Mouse (Mus musculus) midbrain, embryonic 16.5 days (tissue): Measurements from ENCODE around the gene Col26a1. TPM values are rescaled to one million over a fixed set of nuclear protein-coding genes. Genes with fewer than 3 reads are reported as not detected.

Experiments
- ATAC-seq: fragments of 200-750 bp; cut with Nextera tagmentation; 2 replicates; pipeline ENCODE4 v1.8.0; 2017; ENCODE audit warnings: moderate TSS enrichment
- H3K27ac ChIP-seq: fragments of 300-500 bp; sonication (generic); 2 replicates; pipeline ENCODE4 v1.5.1; 2014; ENCODE audit warnings: mild to moderate bottlenecking, low read length, mixed read lengths
- H3K27me3 ChIP-seq: fragments of 300-500 bp; sonication (generic); 2 replicates; pipeline ENCODE4 v1.6.1; 2014; ENCODE audit warnings: low read depth, low read length, mixed read lengths; ENCODE audit not compliant: control insufficient read depth, insufficient read depth
- H3K36me3 ChIP-seq: fragments of 300-500 bp; sonication (generic); 2 replicates; pipeline ENCODE4 v1.6.1; 2014; ENCODE audit warnings: mild to moderate bottlenecking, low read length, moderate library complexity, mixed read lengths; ENCODE audit not compliant: control insufficient read depth, insufficient read depth
- H3K4me1 ChIP-seq: fragments of 300-500 bp; sonication (generic); 2 replicates; pipeline ENCODE4 v1.6.1; 2014; ENCODE audit warnings: mild to moderate bottlenecking, low read length, mixed read lengths; ENCODE audit not compliant: control insufficient read depth, insufficient read depth
- H3K4me2 ChIP-seq: fragments of 300-500 bp; sonication (generic); 2 replicates; pipeline ENCODE4 v1.6.1; 2014; ENCODE audit warnings: mild to moderate bottlenecking, low read length, mixed read lengths
- H3K4me3 ChIP-seq: fragments of 300-500 bp; sonication (generic); 2 replicates; pipeline ENCODE4 v1.5.1; 2014; ENCODE audit warnings: low read depth, mild to moderate bottlenecking, low read length, moderate library complexity, mixed read lengths
- H3K9ac ChIP-seq: fragments of 300-500 bp; sonication (generic); 2 replicates; pipeline ENCODE4 v1.6.1; 2014; ENCODE audit warnings: low read depth, low read length, mixed read lengths
- H3K9me3 ChIP-seq: fragments of 300-500 bp; sonication (generic); replicated peaks from 2 replicates; pipeline ENCODE4 v1.6.1; 2014; ENCODE audit warnings: mild to moderate bottlenecking, low read length, mixed read lengths; ENCODE audit not compliant: control insufficient read depth, poor library complexity, severe bottlenecking
- WGBS: fragments of 180-500 bp; shearing (Covaris S2); extraction: QIAGEN DNeasy Blood & Tissue Kit; methylation state at CpG from one replicate; pipeline ENCODE4 v1.1.7; 2014; 5-methylcytosine and 5-hydroxymethylcytosine counted together
- polyA plus RNA-seq: library from polyadenylated mRNA; unstranded; fragments of >200 nt; fragmentation: Nextera tagmentation; extraction: Ambion mirVana; gene quantifications from 2 replicates; pipeline ENCODE4 v1.2.1, GENCODE M21; 2015

The Col26a1 gene
- polyA plus RNA-seq, 1 experiment from 2014 or later: 24.4 TPM

- H3K4me2 ChIP-seq: no peak overlapping the region
- peaks cover 10% of the 10 kb centered on the region for H3K4me1 ChIP-seq
- no peaks in the 10 kb centered on the region for H3K9me3 ChIP-seq
- no peak overlapping the region for H3K27ac ChIP-seq
- H3K4me3 ChIP-seq: no peak overlapping the region
- H3K9ac ChIP-seq: no peak overlapping the region
- no peaks in the 10 kb centered on the region for H3K27me3 ChIP-seq
- WGBS: 22% methylated on average over 14 of the region's 14 CpGs
- H3K36me3 ChIP-seq: no peaks in the 10 kb centered on the region
- no peak for ATAC-seq
Observed at GRCm38 (mm10) chr5:136863961-136864674, 18.9 kb downstream of the Col26a1 start.

GRCm38 (mm10) chr5:136863276-136863675 lies 19.7 kb downstream of the Col26a1 start:
- H3K36me3 ChIP-seq: no peaks in the 10 kb centered on the region
- WGBS: 56% methylated on average over 9 of the region's 9 CpGs
- no peaks in the 10 kb centered on the region for H3K27me3 ChIP-seq
- peaks cover 10% of the 10 kb centered on the region for H3K4me1 ChIP-seq
- H3K4me2 ChIP-seq: no peak overlapping the region
- H3K27ac ChIP-seq: no peak overlapping the region
- no peaks in the 10 kb centered on the region for H3K9me3 ChIP-seq
- ATAC-seq: no peak
- no peak overlapping the region for H3K9ac ChIP-seq
- H3K4me3 ChIP-seq: no peak overlapping the region

- ATAC-seq: no peak
- Histone ChIP-seq H3K4me1 (peaks cover 10% of the 10 kb centered on the region), H3K9ac (no peak overlapping the region), H3K9me3 (no peaks in the 10 kb centered on the region), H3K4me2 (no peak overlapping the region), H3K27me3 (no peaks in the 10 kb centered on the region), H3K27ac (no peak overlapping the region), H3K36me3 (no peaks in the 10 kb centered on the region), H3K4me3 (no peak overlapping the region)
- WGBS: 65% methylated on average over 4 of the region's 4 CpGs
Observed at GRCm38 (mm10) chr5:136862806-136863205, 20.2 kb downstream of the Col26a1 start.

- H3K27me3 ChIP-seq: no peaks in the 10 kb centered on the region
- no peaks in the 10 kb centered on the region for H3K9me3 ChIP-seq
- no peak overlapping the region for H3K4me3 ChIP-seq
- 0 out of 2 replicates have a peak overlapping the region, but pooled peaks have one; percentile 31 for H3K9ac ChIP-seq
- peaks cover 10% of the 10 kb centered on the region for H3K4me1 ChIP-seq
- no peaks in the 10 kb centered on the region for H3K36me3 ChIP-seq
- no peak for ATAC-seq
- H3K27ac ChIP-seq: peak overlapping the region; percentile 43
- H3K4me2 ChIP-seq: peak overlapping the region; percentile 25
- WGBS: 8% methylated on average over 20 of the region's 20 CpGs
Observed at GRCm38 (mm10) chr5:136861191-136861940, 21.6 kb downstream of the Col26a1 start.

- no peaks in the 10 kb centered on the region for H3K27me3 ChIP-seq
- H3K4me1 ChIP-seq: no peaks in the 10 kb centered on the region
- H3K4me2 ChIP-seq: no peak overlapping the region
- H3K9me3 ChIP-seq: no peaks in the 10 kb centered on the region
- H3K36me3 ChIP-seq: no peaks in the 10 kb centered on the region
- no peak for ATAC-seq
- WGBS: 86% methylated on average over 6 of the region's 6 CpGs
- H3K9ac ChIP-seq: no peak overlapping the region
- H3K4me3 ChIP-seq: no peak overlapping the region
- no peak overlapping the region for H3K27ac ChIP-seq
Observed at GRCm38 (mm10) chr5:136850716-136851115, 32.3 kb downstream of the Col26a1 start.

GRCm38 (mm10) chr5:136846385-136847264 lies 36.4 kb downstream of the Col26a1 start:
- Histone ChIP-seq H3K27me3 (no peaks in the 10 kb centered on the region), H3K4me1 (no peaks in the 10 kb centered on the region), H3K4me3 (no peak overlapping the region), H3K27ac (no peak overlapping the region), H3K9ac (no peak overlapping the region), H3K9me3 (no peaks in the 10 kb centered on the region), H3K36me3 (no peaks in the 10 kb centered on the region), H3K4me2 (no peak overlapping the region)
- 82% methylated on average over 19 of the region's 19 CpGs for WGBS
- ATAC-seq: no peak

- Histone ChIP-seq H3K9ac (no peak overlapping the region), H3K4me3 (no peak overlapping the region), H3K9me3 (no peaks in the 10 kb centered on the region), H3K36me3 (no peaks in the 10 kb centered on the region), H3K27me3 (no peaks in the 10 kb centered on the region), H3K27ac (no peak overlapping the region), H3K4me1 (no peaks in the 10 kb centered on the region), H3K4me2 (no peak overlapping the region)
- 54% methylated on average over 5 of the region's 5 CpGs for WGBS
- ATAC-seq: no peak
Observed at GRCm38 (mm10) chr5:136843930-136844329, 39.1 kb downstream of the Col26a1 start.

- no peaks in the 10 kb centered on the region for H3K4me1 ChIP-seq
- no peak overlapping the region for H3K9ac ChIP-seq
- H3K27me3 ChIP-seq: no peaks in the 10 kb centered on the region
- ATAC-seq: no peak
- no peaks in the 10 kb centered on the region for H3K36me3 ChIP-seq
- H3K9me3 ChIP-seq: no peaks in the 10 kb centered on the region
- H3K27ac ChIP-seq: no peak overlapping the region
- H3K4me3 ChIP-seq: no peak overlapping the region
- no peak overlapping the region for H3K4me2 ChIP-seq
- 15% methylated on average over 8 of the region's 8 CpGs for WGBS
Observed at GRCm38 (mm10) chr5:136840036-136840435, 43.0 kb downstream of the Col26a1 start.
